Mouse (Mus musculus): ENCODE results near the gene Rnasek.

The Rnasek gene

DNA sequence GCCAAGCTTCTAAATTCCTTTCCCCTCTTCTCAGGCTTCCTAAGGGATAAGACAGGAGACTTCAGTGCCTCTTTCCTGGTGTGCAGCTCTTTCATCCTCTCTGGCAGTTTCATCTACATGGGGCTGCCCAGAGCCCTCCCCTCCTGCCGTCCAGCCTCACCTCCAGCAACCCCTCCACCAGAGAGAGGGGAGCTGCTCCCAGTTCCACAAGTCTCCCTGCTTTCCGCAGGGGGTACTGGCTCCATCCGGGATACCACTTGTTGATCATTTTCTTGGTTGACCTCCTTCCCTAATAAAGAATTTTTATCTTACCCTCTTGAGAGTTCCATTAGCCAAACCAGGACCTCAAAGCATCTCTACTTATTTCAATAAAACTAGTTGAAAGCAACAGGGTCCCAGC, 23.5 kb downstream of the Rnasek start:
- no peak for DNase-seq (ENCODE audit: low spot score)

DNA sequence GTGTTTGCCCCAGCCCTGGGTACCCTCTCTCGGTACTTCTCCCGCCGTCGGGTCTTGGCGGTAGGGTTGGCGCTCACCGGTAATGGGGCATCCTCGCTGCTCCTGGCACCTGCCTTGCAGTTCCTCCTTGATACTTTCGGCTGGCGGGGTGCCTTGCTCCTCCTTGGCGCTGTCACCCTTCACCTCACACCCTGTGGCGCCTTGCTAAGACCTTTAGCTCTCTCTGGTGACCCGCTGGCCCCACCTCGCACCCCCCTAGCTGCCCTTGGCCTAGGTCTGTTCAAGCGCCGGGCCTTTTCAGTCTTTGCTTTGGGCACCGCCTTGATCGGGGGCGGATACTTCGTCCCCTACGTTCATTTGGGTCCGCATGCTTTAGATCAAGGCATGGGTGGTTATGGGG, 24.3 kb downstream of the Rnasek start:
- DNase-seq (ENCODE audit: low spot score): no peak

DNA sequence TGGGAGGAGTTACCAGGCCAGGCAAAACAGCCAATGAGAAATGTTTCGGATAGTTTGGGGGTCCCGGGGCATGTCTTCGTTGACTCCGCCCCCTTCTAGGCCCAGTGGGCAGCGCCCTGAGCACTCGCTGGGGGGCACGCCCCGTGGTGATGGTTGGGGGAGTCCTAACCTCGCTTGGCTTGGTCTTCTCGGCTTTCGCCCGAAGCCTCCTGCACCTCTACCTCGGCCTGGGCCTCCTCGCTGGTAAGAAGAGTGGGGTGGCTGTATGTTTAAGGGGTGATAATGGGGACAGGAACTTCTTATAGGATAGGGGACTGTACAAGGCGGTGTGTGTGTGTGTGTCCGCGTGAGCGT, 24.8 kb downstream of the Rnasek start:
- no peak for DNase-seq (ENCODE audit: low spot score)

- DNase-seq (ENCODE audit: low spot score): no peak
These were observed 25.3 kb downstream of the Rnasek start for GRCm38 (mm10) chr11:70214191-70214855.

DNA sequence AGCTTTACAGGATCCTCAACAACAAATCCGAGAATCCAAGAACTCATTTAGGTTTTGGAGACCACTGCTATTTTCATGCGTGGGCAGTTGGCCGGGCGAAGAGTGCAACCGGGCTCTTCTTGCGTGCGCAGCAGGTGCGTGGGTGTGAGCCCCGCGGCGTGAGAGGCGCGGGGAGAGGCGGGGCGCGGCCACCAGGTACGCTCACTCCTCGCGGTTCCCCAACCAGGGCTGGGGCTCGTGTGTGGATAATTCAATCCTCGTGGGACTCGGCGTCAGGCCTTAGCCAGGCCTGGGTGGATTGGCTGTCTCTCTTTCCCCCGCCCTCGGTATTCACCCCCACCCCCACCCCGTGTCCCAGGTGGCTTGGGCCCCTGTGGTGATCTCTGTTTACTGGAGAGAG, 25.9 kb downstream of the Rnasek start:
- no peak for DNase-seq (ENCODE audit: low spot score)

DNA sequence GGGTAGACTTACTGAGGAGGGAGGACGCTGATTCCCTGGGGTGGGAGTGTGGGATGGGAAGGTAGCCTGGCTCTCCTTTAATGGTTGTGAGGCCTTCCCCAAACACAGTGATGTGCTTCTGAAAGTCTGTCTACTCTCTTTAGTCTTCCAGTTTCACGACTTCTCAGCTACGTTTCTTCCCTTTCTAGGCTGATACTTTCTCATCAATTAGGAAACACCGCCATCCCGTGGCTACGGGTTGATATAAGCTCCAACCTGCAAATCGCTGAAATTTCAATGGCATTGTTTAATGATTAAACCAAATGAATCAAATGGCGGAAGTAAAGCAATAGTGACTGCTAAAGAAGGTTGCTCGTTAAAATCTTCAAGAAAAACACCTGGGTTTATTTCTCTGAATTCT, 26.7 kb downstream of the Rnasek start:
- DNase-seq (ENCODE audit: low spot score): peak; percentile 60

GRCm38 (mm10) chr11:70212423-70212822, 27.2 kb downstream of the Rnasek start, which contains the start of gene Slc16a11:
Gene Slc16a11 (plus strand): TSS chr11:70212752.
- no peak for DNase-seq (ENCODE audit: low spot score)

GRCm38 (mm10) chr11:70211972-70212371, 27.7 kb downstream of the Rnasek start:
- DNase-seq (ENCODE audit: low spot score): no peak

DNA sequence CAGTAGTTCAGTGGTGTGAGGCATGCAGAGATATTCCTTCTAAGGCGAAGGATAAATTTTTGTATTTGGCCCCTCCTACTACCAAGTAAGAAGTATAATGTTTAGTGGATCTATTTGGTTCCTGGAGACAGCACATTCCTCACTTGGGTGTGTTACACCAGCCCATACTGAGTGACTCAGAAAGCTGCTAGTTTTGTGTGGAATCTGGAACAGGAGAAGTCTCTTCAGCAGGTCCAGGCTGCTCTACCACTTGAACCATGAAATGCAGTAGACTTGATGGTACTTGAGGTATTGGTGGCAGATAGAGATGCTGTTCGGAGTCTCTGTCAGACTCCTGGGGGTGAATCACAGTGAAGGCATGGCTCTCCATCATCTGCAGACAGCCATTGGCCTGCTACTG, 29.0 kb downstream of the Rnasek start:
- no peak for DNase-seq (ENCODE audit: low spot score)

DNA sequence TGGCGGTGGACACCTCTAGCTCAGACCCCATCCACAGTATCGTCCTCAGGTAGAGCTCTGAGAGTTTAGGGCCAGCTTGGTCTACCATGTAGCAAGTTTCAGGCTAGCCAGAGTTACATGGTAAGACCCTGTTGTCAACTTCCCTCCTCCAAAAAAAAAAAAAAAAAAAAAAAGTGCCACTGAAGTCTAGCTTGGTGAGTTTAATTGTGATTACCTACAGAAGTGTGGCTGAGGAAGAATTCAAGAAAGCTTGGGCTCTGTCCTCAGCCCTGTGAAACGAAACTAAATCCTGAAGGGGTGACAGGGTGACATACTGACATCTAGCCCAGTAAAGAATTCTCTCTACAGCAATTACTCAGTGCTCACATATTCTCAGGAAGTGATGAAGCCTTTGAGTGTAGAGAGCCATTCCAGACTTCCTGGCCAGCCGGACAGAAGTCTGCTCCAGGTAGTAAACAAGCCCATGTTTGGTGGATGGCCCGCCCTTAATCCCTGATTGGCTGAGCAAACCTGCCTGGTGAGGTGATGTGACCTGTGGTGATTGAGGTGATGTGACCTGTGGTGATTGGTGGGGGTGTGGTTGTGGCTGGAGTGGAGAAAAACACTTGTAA, 30.8 kb downstream of the Rnasek start:
- no peak for DNase-seq (ENCODE audit: low spot score)

DNA sequence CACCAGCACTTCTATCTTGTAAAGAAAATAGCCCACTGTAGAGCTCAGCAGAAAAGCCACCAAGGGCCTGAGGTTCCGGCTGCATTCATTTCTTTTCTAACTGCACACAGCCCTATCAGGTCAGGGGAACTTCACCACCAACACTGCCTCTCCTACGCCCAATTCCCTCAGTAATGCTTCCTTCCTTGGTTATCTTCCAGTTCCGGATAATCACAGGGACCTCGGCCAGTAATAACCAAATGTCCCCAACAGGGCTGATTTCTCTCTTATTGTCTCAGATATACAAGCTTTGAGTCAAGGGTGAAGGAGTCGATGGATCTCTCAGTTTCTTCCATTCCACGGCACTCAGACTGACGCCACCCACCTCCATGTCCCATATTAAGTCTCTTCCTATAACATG, 32.4 kb downstream of the Rnasek start:
- DNase-seq (ENCODE audit: low spot score): no peak

GRCm38 (mm10) chr11:70206801-70207200, 32.8 kb downstream of the Rnasek start:
- no peak for DNase-seq (ENCODE audit: low spot score)

DNA sequence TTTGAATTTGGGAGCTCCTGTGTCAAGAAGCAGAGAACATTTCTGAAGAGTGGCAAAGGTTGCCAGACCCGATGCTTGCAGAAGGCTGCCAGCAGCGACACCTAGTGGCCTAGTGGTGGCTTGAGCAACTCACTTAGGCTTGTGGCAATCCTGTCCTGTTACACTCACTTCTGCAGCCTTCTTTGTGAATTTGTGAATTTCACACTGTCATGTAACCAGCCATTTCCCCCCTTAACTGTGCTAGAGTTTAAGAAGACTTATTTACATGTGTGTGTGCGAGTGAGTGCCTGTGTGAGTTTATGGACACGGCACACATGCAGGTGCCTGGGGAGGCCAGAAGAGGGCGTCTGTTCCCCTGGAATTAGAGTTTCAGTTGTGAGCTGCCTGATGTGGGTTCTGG, 38.0 kb downstream of the Rnasek start:
- DNase-seq (ENCODE audit: low spot score): peak; percentile 68

- DNase-seq (ENCODE audit: low spot score): no peak
These were observed 39.5 kb downstream of the Rnasek start for GRCm38 (mm10) chr11:70200036-70200608.

GRCm38 (mm10) chr11:70199107-70199506, 40.5 kb downstream of the Rnasek start:
- DNase-seq (ENCODE audit: low spot score): no peak

DNA sequence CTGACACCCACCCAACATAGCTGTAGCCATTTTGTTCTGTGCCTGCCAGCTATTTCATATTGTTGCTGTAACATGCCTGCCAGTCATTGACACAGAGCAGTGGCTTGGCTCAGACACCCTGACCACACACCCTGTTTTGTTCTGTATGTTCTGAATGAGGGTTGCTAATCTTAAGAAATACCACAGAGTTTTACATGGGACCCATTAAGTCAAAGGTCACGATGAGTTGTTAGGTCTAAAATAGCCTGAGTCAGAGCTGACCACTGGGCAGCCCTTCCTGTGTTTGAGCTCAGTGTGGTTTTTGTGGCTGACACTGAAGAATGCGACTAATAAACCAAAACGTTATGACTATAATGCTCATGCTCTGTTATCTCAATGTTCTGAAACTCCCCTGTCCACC, 41.3 kb downstream of the Rnasek start:
- DNase-seq (ENCODE audit: low spot score): no peak

DNA sequence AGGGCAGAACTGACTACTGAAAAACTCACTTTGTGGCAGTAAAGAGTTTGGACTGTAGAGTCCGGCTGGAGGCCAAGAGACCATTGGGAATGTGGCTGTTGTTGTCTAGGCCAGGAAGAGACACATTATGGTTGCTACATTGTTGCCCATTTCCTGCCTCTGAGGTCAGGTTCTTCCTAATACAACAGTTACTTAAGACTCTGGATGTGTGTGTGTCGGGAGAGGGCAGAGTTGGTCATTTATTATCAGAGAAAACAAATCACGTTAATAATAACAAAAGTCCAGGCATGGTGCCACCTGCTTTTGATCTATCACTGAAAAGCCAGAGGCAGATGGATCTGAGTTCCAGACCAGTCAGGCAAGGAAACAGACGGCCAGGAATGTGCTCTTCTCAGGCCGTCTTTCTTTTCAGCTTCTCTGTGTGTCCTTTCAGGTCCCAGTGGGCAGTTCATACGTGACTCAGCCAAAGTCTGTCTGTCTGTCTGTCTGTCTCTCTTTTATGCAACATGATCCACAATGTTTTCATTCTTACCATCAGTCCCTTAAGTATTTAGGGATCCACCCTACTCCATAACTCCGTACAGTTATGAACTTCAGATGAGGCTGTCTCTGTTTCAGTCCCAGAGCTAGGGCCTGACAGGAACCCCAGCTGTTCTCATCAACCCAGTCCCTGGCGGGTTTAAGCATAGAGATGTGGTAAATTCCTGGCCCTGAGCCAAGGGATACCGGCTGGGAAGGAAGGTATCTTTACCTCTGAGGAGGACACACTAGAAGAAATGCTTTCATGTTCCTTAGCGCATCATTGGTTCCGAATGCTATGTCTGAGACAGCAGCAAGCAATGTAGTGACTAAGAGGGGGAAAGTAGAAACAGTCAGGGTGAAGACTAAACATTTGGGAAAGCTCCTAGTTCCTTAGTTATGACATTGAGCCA, 46.0 kb downstream of the Rnasek start:
- DNase-seq (ENCODE audit: low spot score): no peak

- no peak for DNase-seq (ENCODE audit: low spot score)
These were observed 47.5 kb downstream of the Rnasek start for GRCm38 (mm10) chr11:70192157-70192556.

DNA sequence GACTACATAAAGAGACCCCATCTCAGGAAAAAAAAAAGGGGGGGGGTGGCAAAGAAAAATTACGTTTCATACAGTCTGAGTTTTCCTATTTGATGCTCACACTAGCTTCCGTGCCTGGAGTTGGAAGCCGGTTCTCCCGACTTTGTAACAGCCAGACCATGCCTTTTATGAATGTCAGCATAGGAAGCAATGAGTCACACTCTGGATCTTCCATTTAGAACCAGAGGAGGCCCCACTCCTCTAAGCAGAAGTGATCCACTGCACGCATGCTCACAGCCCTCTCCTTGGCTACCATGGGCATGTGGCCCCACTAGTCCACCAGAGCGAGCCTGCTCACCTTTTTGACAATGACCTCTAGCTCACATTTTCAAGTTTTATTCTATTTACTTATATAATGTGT, 48.5 kb downstream of the Rnasek start:
- DNase-seq (ENCODE audit: low spot score): no peak

- no peak for DNase-seq (ENCODE audit: low spot score)
These were observed 50.1 kb downstream of the Rnasek start for GRCm38 (mm10) chr11:70189319-70190134.
